Mouse (Mus musculus): ENCODE measurements around the gene Hoxb3.

DNA sequence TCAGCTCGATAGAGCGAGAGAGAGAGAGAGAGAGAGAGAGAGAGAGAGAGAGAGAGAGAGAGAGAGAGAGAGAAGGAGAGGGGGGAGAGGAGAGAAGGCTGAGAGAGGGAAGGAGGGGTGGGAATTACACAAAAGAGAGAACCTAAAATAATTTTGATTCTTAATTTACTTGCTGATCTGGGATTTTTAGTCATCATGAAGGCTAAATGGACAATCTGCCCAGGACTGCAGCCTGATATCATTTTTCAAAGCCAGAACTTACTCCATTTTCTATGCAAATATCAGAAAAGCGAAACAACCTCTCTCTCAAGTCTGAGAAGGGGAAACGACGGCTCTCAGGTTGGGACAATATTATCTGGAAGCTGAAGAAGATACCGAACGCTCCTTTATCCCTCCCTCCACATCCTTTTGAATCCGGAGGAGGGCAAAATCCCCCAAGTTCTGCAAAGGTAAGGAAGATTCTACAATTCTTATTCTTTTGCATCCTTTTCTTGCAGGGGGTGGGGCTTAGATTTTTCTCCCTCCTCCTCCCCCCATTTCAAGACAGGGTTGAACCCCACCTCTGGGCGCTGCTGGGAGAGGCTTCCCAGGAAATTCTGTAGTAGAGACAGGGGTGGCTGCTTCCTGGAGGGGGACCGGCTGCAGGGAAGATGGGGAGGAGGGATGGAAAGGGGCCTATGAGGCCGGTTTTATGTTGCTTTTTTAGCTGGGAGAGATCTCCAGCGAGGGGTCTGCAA is 30.4 kb upstream of the Hoxb3 start:
- TF ChIP-seq CTCF (IDR thresholded peaks at IDR 0.05; ENCODE audit: insufficient read depth, low read length) (no peak), POLR2A (IDR thresholded peaks at IDR 0.05; ENCODE audit: borderline replicate concordance, extremely low read depth, low read depth, low read length) (no peak)
